Mouse (Mus musculus): Measurements from ENCODE around the gene Wipf3. TPM values are rescaled to one million over a fixed set of nuclear protein-coding genes. Genes with fewer than 3 reads are reported as not detected.

Wipf3 gene
- polyA plus RNA-seq (2014; fragmentation: Nextera tagmentation; extraction: Ambion mirVana): 1.3 and 1.5 TPM in 2 replicates

DNA sequence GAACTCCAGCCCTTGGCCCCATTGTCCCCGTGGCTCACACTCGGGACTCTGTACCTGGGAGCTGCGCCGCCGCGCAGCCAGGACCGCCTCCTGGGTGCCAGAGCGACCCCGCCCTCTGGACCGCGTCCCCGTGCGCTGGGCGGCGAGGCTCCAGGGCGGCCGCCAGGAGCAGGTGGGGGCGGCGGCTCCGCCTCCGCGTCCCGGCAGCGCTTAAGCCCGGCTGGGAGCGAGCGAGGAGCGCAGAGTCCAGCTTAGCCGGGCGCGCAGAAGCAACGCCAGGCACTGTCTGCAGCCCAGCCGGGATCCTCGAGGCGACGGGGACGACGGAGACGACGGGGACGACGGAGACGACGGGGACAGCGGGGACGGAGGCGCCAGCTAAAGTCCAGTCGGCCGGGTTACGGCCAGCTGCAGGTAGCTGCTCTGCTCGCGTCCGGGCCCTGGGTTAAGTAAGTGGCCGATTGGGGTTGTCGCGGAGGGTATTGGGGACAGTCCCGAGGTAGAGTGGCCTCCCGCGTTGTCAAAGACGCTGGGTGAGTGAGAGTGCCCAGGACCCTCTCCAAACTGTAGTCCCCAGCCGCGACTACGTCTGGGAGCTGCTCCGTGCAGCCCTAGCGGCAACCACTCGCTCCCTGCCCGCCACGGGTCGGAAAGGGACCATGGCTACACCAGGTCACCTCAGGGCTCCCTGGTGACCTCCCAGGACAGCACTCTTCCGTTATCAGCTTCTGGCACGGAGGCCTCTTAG, at the start of gene Wipf3:
Gene Wipf3, plus strand, starts transcription at position 157 of the 748 bp plus-strand sequence.
- peak within 1 kb of the TSS; percentile 45 for H3K4me3 ChIP-seq (ENCODE audit: low read depth, low read length)
- 0 out of 2 replicates have a peak, but pooled peaks cover 3% of the 10 kb centered on the region for H3K27me3 ChIP-seq (ENCODE audit: control insufficient read depth, insufficient read depth, low read length)
- H3K4me1 ChIP-seq (ENCODE audit: control insufficient read depth, insufficient read depth, low read length): 0 out of 2 replicates have a peak, but pooled peaks cover 3% of the 10 kb centered on the region
- WGBS: under 1% methylated on average over 68 of the region's 71 CpGs
- H3K36me3 ChIP-seq (ENCODE audit: control insufficient read depth, insufficient read depth, low read length): no peaks in the 10 kb centered on the region
- no peaks in the 10 kb centered on the region for H3K9me3 ChIP-seq (ENCODE audit: control insufficient read depth, low read depth, low read length)
- peak; percentile 90 for ATAC-seq (ENCODE audit: insufficient number of reproducible peaks, insufficient read depth, low FRiP score, low read depth)
- peak within 1 kb of the TSS; percentile 6; the same call in 1 of the 2 replicates for H3K9ac ChIP-seq (replicated peaks; ENCODE audit: low read depth, low read length)
- H3K27ac ChIP-seq (ENCODE audit: low read length): no peak within 1 kb of the TSS
- H3K4me2 ChIP-seq (replicated peaks; ENCODE audit: low read depth, low read length): peak within 1 kb of the TSS; percentile 96

DNA sequence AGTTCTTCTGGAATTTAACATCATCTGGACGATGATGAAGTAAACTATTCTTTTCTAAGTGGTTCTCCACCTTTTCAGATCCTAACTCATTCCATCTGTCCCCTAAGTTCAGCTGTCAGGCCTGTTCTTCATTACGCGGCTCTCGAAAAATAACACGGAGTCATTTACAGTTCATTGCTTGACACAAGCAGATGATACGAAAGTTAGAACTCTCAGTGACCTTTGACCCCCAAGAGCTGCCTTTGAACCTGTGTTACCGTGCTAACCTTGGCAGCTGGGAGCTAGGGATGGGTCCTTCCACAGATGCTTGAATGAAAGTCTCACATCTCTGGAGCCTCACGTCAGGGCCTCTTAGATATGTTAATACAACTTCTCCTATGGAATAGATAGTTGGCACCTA, 46.8 kb upstream of the Wipf3 start:
- H3K4me2 ChIP-seq (replicated peaks; ENCODE audit: low read depth, low read length): no peak overlapping the region
- H3K27me3 ChIP-seq (ENCODE audit: control insufficient read depth, insufficient read depth, low read length): no peaks in the 10 kb centered on the region
- H3K4me3 ChIP-seq (ENCODE audit: low read depth, low read length): no peak overlapping the region
- no peak for ATAC-seq (ENCODE audit: insufficient number of reproducible peaks, insufficient read depth, low FRiP score, low read depth)
- no peaks in the 10 kb centered on the region for H3K36me3 ChIP-seq (ENCODE audit: control insufficient read depth, insufficient read depth, low read length)
- WGBS: 47% methylated on average over 8 of the region's 8 CpGs
- H3K9me3 ChIP-seq (ENCODE audit: control insufficient read depth, low read depth, low read length): no peaks in the 10 kb centered on the region
- peaks cover 5% of the 10 kb centered on the region; the same call in 1 of the 2 replicates for H3K4me1 ChIP-seq (ENCODE audit: control insufficient read depth, insufficient read depth, low read length)
- no peak overlapping the region for H3K9ac ChIP-seq (replicated peaks; ENCODE audit: low read depth, low read length)
- no peak overlapping the region for H3K27ac ChIP-seq (ENCODE audit: low read length)

- peaks cover 5% of the 10 kb centered on the region; the same call in 1 of the 2 replicates for H3K4me1 ChIP-seq (ENCODE audit: control insufficient read depth, insufficient read depth, low read length)
- H3K9ac ChIP-seq (replicated peaks; ENCODE audit: low read depth, low read length): no peak overlapping the region
- H3K9me3 ChIP-seq (ENCODE audit: control insufficient read depth, low read depth, low read length): no peaks in the 10 kb centered on the region
- no peak overlapping the region for H3K4me3 ChIP-seq (ENCODE audit: low read depth, low read length)
- no peaks in the 10 kb centered on the region for H3K36me3 ChIP-seq (ENCODE audit: control insufficient read depth, insufficient read depth, low read length)
- no peak for ATAC-seq (ENCODE audit: insufficient number of reproducible peaks, insufficient read depth, low FRiP score, low read depth)
- no peak overlapping the region for H3K27ac ChIP-seq (ENCODE audit: low read length)
- 46% methylated on average over 12 of the region's 12 CpGs for WGBS
- no peaks in the 10 kb centered on the region for H3K27me3 ChIP-seq (ENCODE audit: control insufficient read depth, insufficient read depth, low read length)
- H3K4me2 ChIP-seq (replicated peaks; ENCODE audit: low read depth, low read length): no peak overlapping the region
Observed at GRCm38 (mm10) chr6:54383893-54384524, 45.4 kb upstream of the Wipf3 start.

- 93% methylated on average over 1 of the region's 1 CpGs for WGBS
- no peak overlapping the region for H3K9ac ChIP-seq (replicated peaks; ENCODE audit: low read depth, low read length)
- H3K27ac ChIP-seq (ENCODE audit: low read length): no peak overlapping the region
- no peak for ATAC-seq (ENCODE audit: insufficient number of reproducible peaks, insufficient read depth, low FRiP score, low read depth)
- H3K36me3 ChIP-seq (ENCODE audit: control insufficient read depth, insufficient read depth, low read length): no peaks in the 10 kb centered on the region
- H3K27me3 ChIP-seq (ENCODE audit: control insufficient read depth, insufficient read depth, low read length): no peaks in the 10 kb centered on the region
- no peaks in the 10 kb centered on the region for H3K9me3 ChIP-seq (ENCODE audit: control insufficient read depth, low read depth, low read length)
- H3K4me3 ChIP-seq (ENCODE audit: low read depth, low read length): no peak overlapping the region
- H3K4me2 ChIP-seq (replicated peaks; ENCODE audit: low read depth, low read length): no peak overlapping the region
- H3K4me1 ChIP-seq (ENCODE audit: control insufficient read depth, insufficient read depth, low read length): peaks cover 5% of the 10 kb centered on the region; the same call in 1 of the 2 replicates
Observed at GRCm38 (mm10) chr6:54384777-54385176, 44.6 kb upstream of the Wipf3 start.

- ATAC-seq (ENCODE audit: insufficient number of reproducible peaks, insufficient read depth, low FRiP score, low read depth): no peak
- no peaks in the 10 kb centered on the region for H3K36me3 ChIP-seq (ENCODE audit: control insufficient read depth, insufficient read depth, low read length)
- H3K27me3 ChIP-seq (ENCODE audit: control insufficient read depth, insufficient read depth, low read length): no peaks in the 10 kb centered on the region
- 83% methylated on average over 4 of the region's 4 CpGs for WGBS
- no peak overlapping the region for H3K4me3 ChIP-seq (ENCODE audit: low read depth, low read length)
- H3K27ac ChIP-seq (ENCODE audit: low read length): no peak overlapping the region
- no peak overlapping the region for H3K9ac ChIP-seq (replicated peaks; ENCODE audit: low read depth, low read length)
- H3K4me1 ChIP-seq (ENCODE audit: control insufficient read depth, insufficient read depth, low read length): peaks cover 5% of the 10 kb centered on the region; the same call in 1 of the 2 replicates
- no peak overlapping the region for H3K4me2 ChIP-seq (replicated peaks; ENCODE audit: low read depth, low read length)
- H3K9me3 ChIP-seq (ENCODE audit: control insufficient read depth, low read depth, low read length): no peaks in the 10 kb centered on the region
Observed at GRCm38 (mm10) chr6:54386429-54386828, 43.0 kb upstream of the Wipf3 start.

GRCm38 (mm10) chr6:54387044-54387443, 42.4 kb upstream of the Wipf3 start:
- Histone ChIP-seq H3K4me2 (replicated peaks; ENCODE audit: low read depth, low read length) (no peak overlapping the region), H3K36me3 (ENCODE audit: control insufficient read depth, insufficient read depth, low read length) (no peaks in the 10 kb centered on the region), H3K9ac (replicated peaks; ENCODE audit: low read depth, low read length) (no peak overlapping the region), H3K9me3 (ENCODE audit: control insufficient read depth, low read depth, low read length) (no peaks in the 10 kb centered on the region), H3K27me3 (ENCODE audit: control insufficient read depth, insufficient read depth, low read length) (no peaks in the 10 kb centered on the region), H3K27ac (ENCODE audit: low read length) (no peak overlapping the region), H3K4me1 (ENCODE audit: control insufficient read depth, insufficient read depth, low read length) (peaks cover 5% of the 10 kb centered on the region; the same call in 1 of the 2 replicates), H3K4me3 (ENCODE audit: low read depth, low read length) (no peak overlapping the region)
- no peak for ATAC-seq (ENCODE audit: insufficient number of reproducible peaks, insufficient read depth, low FRiP score, low read depth)
- WGBS: 79% methylated on average over 3 of the region's 3 CpGs

DNA sequence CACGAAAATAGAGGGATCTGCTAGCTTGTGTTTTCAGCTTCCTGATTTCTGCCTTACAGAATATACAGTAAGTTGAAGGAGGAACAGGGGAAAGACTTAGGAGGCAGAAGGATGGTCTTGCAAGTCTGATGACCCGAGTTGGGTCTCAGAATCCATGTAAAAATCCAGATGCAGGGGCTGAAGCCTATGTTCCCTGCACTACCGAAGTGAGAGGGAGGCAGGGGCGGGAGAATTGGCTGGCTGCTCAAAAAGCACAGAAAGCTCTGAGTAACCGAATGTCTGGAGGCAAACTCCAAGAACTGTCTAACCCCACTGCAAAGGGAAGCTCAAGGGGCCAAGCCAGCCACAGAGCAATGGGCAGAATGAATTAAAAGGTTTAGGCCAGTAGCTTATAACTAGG, 41.7 kb upstream of the Wipf3 start:
- no peaks in the 10 kb centered on the region for H3K27me3 ChIP-seq (ENCODE audit: control insufficient read depth, insufficient read depth, low read length)
- no peak for ATAC-seq (ENCODE audit: insufficient number of reproducible peaks, insufficient read depth, low FRiP score, low read depth)
- WGBS: 76% methylated on average over 5 of the region's 5 CpGs
- no peak overlapping the region for H3K9ac ChIP-seq (replicated peaks; ENCODE audit: low read depth, low read length)
- peaks cover 5% of the 10 kb centered on the region; the same call in 1 of the 2 replicates for H3K4me1 ChIP-seq (ENCODE audit: control insufficient read depth, insufficient read depth, low read length)
- no peak overlapping the region for H3K4me2 ChIP-seq (replicated peaks; ENCODE audit: low read depth, low read length)
- no peaks in the 10 kb centered on the region for H3K9me3 ChIP-seq (ENCODE audit: control insufficient read depth, low read depth, low read length)
- no peak overlapping the region for H3K4me3 ChIP-seq (ENCODE audit: low read depth, low read length)
- no peak overlapping the region for H3K27ac ChIP-seq (ENCODE audit: low read length)
- no peaks in the 10 kb centered on the region for H3K36me3 ChIP-seq (ENCODE audit: control insufficient read depth, insufficient read depth, low read length)

DNA sequence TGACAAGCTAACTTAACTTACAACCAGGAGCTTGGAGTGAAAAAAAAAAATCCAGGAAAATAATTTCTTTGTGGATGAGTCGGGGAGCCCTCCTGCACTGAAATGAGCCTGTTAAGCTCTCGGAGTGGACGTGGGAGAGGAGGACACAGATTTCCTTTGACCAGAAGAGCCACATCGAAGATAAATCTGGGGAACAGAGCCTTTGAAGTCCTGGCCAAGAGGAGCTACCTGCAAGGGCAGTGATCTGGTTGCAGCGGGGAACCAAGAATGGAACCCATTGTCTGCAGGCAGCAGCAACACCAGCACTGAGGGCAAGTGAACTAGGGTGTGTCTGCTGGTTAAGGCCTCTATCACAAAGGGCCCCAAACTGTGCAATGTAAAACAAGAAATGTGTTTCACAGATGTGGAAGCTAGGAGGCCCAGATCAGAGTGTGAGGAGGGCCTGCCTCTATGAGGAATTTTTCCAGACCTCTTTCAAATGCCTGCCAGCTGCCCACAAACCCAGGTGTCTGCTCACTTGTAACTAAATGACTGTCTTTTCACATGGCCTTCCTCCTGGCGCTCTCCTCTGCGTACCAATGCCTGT, 40.6 kb upstream of the Wipf3 start:
- WGBS: 75% methylated on average over 7 of the region's 7 CpGs
- ATAC-seq (ENCODE audit: insufficient number of reproducible peaks, insufficient read depth, low FRiP score, low read depth): no peak

More for the DNA sequence above, 40.6 kb upstream of the Wipf3 start:
- peaks cover 5% of the 10 kb centered on the region; the same call in 1 of the 2 replicates for H3K4me1 ChIP-seq (ENCODE audit: control insufficient read depth, insufficient read depth, low read length)
- H3K27ac ChIP-seq (ENCODE audit: low read length): no peak overlapping the region
- no peak overlapping the region for H3K9ac ChIP-seq (replicated peaks; ENCODE audit: low read depth, low read length)
- H3K36me3 ChIP-seq (ENCODE audit: control insufficient read depth, insufficient read depth, low read length): no peaks in the 10 kb centered on the region
- no peaks in the 10 kb centered on the region for H3K9me3 ChIP-seq (ENCODE audit: control insufficient read depth, low read depth, low read length)
- no peaks in the 10 kb centered on the region for H3K27me3 ChIP-seq (ENCODE audit: control insufficient read depth, insufficient read depth, low read length)
- H3K4me2 ChIP-seq (replicated peaks; ENCODE audit: low read depth, low read length): no peak overlapping the region
- no peak overlapping the region for H3K4me3 ChIP-seq (ENCODE audit: low read depth, low read length)

All from stomach, embryonic 14.5 days (tissue).